9 mouse cellular contexts compared by ENCODE assay signal in the genomic region with DNA sequence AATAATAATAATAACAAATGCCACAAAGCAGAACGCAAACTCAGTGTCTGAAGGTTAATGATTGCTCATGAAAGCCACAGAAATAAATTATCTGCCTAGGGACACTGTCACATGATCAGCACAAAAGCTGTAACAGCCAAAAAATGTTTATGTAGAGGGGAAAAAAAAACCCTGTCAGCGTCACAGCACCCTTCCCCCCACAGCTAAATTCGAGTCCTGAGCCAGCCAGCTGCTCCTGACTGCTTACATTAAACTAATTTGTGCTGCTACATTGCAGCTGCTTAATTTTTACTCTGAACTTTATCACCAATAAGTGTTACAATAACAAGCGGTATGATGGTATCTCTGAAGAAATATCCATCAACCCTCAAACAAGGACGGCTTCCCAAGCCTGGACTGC.
A peak's percentile ranks its signal among the peaks of the same experiment; 100 is the strongest.
DNase-seq lines count a peak whose midpoint lies in the region; ATAC-seq and TF ChIP-seq lines count a peak whose summit lies in the region.
"Had no signal": no experiment of that assay in that cellular context is flagged by ENCODE, and none has a peak within 500 bp of the region (broad histone marks: within the 10 kb centered on the region; RNA-seq: fewer than 3 reads in every experiment).

No protein-coding gene starts in this region.

- H3K36me3 ChIP-seq in embryonic facial prominence, embryonic 13.5 days = no peaks in the 10 kb centered on the region
- no peaks in the 10 kb centered on the region for H3K36me3 ChIP-seq in kidney, embryonic 15.5 days
- no peaks in the 10 kb centered on the region for H3K36me3 ChIP-seq in midbrain, postnatal 0 days (ENCODE audit: insufficient read depth, low read length)

- intact Hi-C loops in gastrocnemius, postnatal 36 days (cut with DNase I) = no loop called here

- no peak overlapping the region for H3K4me3 ChIP-seq in embryonic facial prominence, embryonic 13.5 days
- H3K4me3 ChIP-seq in kidney, embryonic 15.5 days (replicated peaks) = no peak overlapping the region
- H3K4me3 ChIP-seq in midbrain, postnatal 0 days (ENCODE audit: low read depth, low read length) = no peak overlapping the region

- peak overlapping the region; percentile 34 for H3K4me2 ChIP-seq in embryonic facial prominence, embryonic 13.5 days
- H3K4me2 ChIP-seq in kidney, embryonic 15.5 days = peak overlapping the region; percentile 35
- no peak overlapping the region for H3K4me2 ChIP-seq in midbrain, postnatal 0 days (ENCODE audit: low read depth, low read length, poor library complexity, severe bottlenecking)

- H3K4me1 ChIP-seq in embryonic facial prominence, embryonic 13.5 days = peaks cover 17% of the 10 kb centered on the region
- H3K4me1 ChIP-seq in kidney, embryonic 15.5 days = peaks cover 23% of the 10 kb centered on the region
- no peaks in the 10 kb centered on the region for H3K4me1 ChIP-seq in midbrain, postnatal 0 days (ENCODE audit: insufficient read depth, low read length)

- H3K9ac ChIP-seq in embryonic facial prominence, embryonic 13.5 days = no peak overlapping the region
- no peak overlapping the region for H3K9ac ChIP-seq in kidney, embryonic 15.5 days
- H3K9ac ChIP-seq in midbrain, postnatal 0 days (replicated peaks; ENCODE audit: low read length, poor library complexity, severe bottlenecking) = no peak overlapping the region

- H3K27me3 ChIP-seq in embryonic facial prominence, embryonic 13.5 days = no peaks in the 10 kb centered on the region
- H3K27me3 ChIP-seq in kidney, embryonic 15.5 days = no peaks in the 10 kb centered on the region
- no peaks in the 10 kb centered on the region for H3K27me3 ChIP-seq in midbrain, postnatal 0 days (ENCODE audit: insufficient read depth, low read length)

- H3K27ac ChIP-seq in embryonic facial prominence, embryonic 13.5 days = no peak overlapping the region
- H3K27ac ChIP-seq in kidney, embryonic 15.5 days = peak overlapping the region; percentile 55; the same call in 1 of the 2 replicates
- no peak overlapping the region for H3K27ac ChIP-seq in midbrain, postnatal 0 days (ENCODE audit: low read depth, low read length)

- DNase-seq in embryo, embryonic 10 days (ENCODE audit: low spot score) = peak; percentile 38
- no peak for DNase-seq in embryo, embryonic 9.5 days (ENCODE audit: extremely low spot score)
- DNase-seq in midbrain, postnatal 0 days (ENCODE audit: low spot score) = peak; percentile 50
- DNase-seq in layer of hippocampus, adult 9-10 months (ENCODE audit: low spot score) = no peak
- DNase-seq in gastrocnemius, postnatal 36 days = no peak
- no peak for DNase-seq in thymus, postnatal 14 days
- DNase-seq: thymus, postnatal 4 days had no signal

- no peak for TF ChIP-seq CTCF in midbrain, postnatal 0 days (IDR thresholded peaks at IDR 0.05)

- no peaks in the 10 kb centered on the region for H3K9me3 ChIP-seq in embryonic facial prominence, embryonic 13.5 days
- H3K9me3 ChIP-seq in kidney, embryonic 15.5 days (replicated peaks) = no peaks in the 10 kb centered on the region
- H3K9me3 ChIP-seq in midbrain, postnatal 0 days (ENCODE audit: low read length) = no peaks in the 10 kb centered on the region

- WGBS in embryonic facial prominence, embryonic 13.5 days = 25% methylated on average over 5 of the region's 5 CpGs
- 13% methylated on average over 5 of the region's 5 CpGs for WGBS in kidney, embryonic 15.5 days
- 20% methylated on average over 5 of the region's 5 CpGs for whole genome bisulfite sequencing in midbrain, postnatal 0 days

- no peak for ATAC-seq in embryonic facial prominence, embryonic 13.5 days (ENCODE audit: insufficient number of reproducible peaks, insufficient read depth, low FRiP score, low TSS enrichment, low read depth)
- peak; percentile 34; the same call in 1 of the 2 replicates for ATAC-seq in kidney, embryonic 15.5 days (replicated peaks; ENCODE audit: low FRiP score)
- ATAC-seq in midbrain, postnatal 0 days (ENCODE audit: low FRiP score) = no peak

Comparison
In these comparisons a context has a peak if more than half of its experiments do, and no peak if none do; other contexts are left out.
1. DNase-seq: peak in embryo, embryonic 10 days (single experiment) and midbrain, postnatal 0 days (single experiment); none in embryo, embryonic 9.5 days (single experiment), layer of hippocampus, adult 9-10 months (single experiment), gastrocnemius, postnatal 36 days (0 of 2) and thymus, postnatal 14 days (single experiment).